Mouse (Mus musculus): ENCODE data around the gene Tmcc3.

Gene Tmcc3

GRCm38 (mm10) chr10:94551511-94551910 lies 239.8 kb downstream of the Tmcc3 start:
- Histone ChIP-seq H3K4me1 (replicated peaks; ENCODE audit: low read depth, low read length) (peaks cover 12% of the 10 kb centered on the region), H3K27me3 (ENCODE audit: insufficient read depth, low read length) (no peaks in the 10 kb centered on the region), H3K9me3 (ENCODE audit: low read length) (no peaks in the 10 kb centered on the region), H3K36me3 (ENCODE audit: insufficient read depth, low read length) (no peaks in the 10 kb centered on the region), H3K4me3 (replicated peaks; ENCODE audit: low read length) (no peak overlapping the region)
- no peak for TF ChIP-seq CTCF (conservative IDR thresholded peaks at IDR 0.05; ENCODE audit: low read length)
- TF ChIP-seq NANOG (IDR thresholded peaks at IDR 0.05; ENCODE audit: borderline replicate concordance, low read length), result no peak
- TF ChIP-seq POU5F1 (IDR thresholded peaks at IDR 0.05; ENCODE audit: borderline replicate concordance, low read length), result no peak

GRCm38 (mm10) chr10:94551924-94552523 lies 240.3 kb downstream of the Tmcc3 start:
- Histone ChIP-seq H3K4me1 (replicated peaks; ENCODE audit: low read depth, low read length) (peaks cover 12% of the 10 kb centered on the region), H3K27me3 (ENCODE audit: insufficient read depth, low read length) (no peaks in the 10 kb centered on the region), H3K9me3 (ENCODE audit: low read length) (no peaks in the 10 kb centered on the region), H3K36me3 (ENCODE audit: insufficient read depth, low read length) (no peaks in the 10 kb centered on the region), H3K4me3 (replicated peaks; ENCODE audit: low read length) (no peak overlapping the region)
- TF ChIP-seq CTCF (conservative IDR thresholded peaks at IDR 0.05; ENCODE audit: low read length) (no peak), NANOG (IDR thresholded peaks at IDR 0.05; ENCODE audit: borderline replicate concordance, low read length) (no peak), POU5F1 (IDR thresholded peaks at IDR 0.05; ENCODE audit: borderline replicate concordance, low read length) (no peak)

GRCm38 (mm10) chr10:94555394-94555793 lies 243.6 kb downstream of the Tmcc3 start:
- no peak for TF ChIP-seq CTCF (conservative IDR thresholded peaks at IDR 0.05; ENCODE audit: low read length)
- TF ChIP-seq NANOG (IDR thresholded peaks at IDR 0.05; ENCODE audit: borderline replicate concordance, low read length), result no peak
- no peak for TF ChIP-seq POU5F1 (IDR thresholded peaks at IDR 0.05; ENCODE audit: borderline replicate concordance, low read length)
- H3K9me3 ChIP-seq (ENCODE audit: low read length), result no peaks in the 10 kb centered on the region

GRCm38 (mm10) chr10:94557428-94558149 lies 245.8 kb downstream of the Tmcc3 start:
- H3K27me3 ChIP-seq (ENCODE audit: insufficient read depth, low read length), result no peaks in the 10 kb centered on the region
- H3K4me3 ChIP-seq (replicated peaks; ENCODE audit: low read length), result no peak overlapping the region
- TF ChIP-seq POU5F1 (IDR thresholded peaks at IDR 0.05; ENCODE audit: borderline replicate concordance, low read length) (no peak), CTCF (conservative IDR thresholded peaks at IDR 0.05; ENCODE audit: low read length) (no peak), NANOG (IDR thresholded peaks at IDR 0.05; ENCODE audit: borderline replicate concordance, low read length) (no peak)
- H3K36me3 ChIP-seq (ENCODE audit: insufficient read depth, low read length), result no peaks in the 10 kb centered on the region
- no peaks in the 10 kb centered on the region for H3K4me1 ChIP-seq (replicated peaks; ENCODE audit: low read depth, low read length)
- H3K9me3 ChIP-seq (ENCODE audit: low read length), result no peaks in the 10 kb centered on the region

More at GRCm38 (mm10) chr10:94555394-94555793, 243.6 kb downstream of the Tmcc3 start:
- Histone ChIP-seq H3K27me3 (ENCODE audit: insufficient read depth, low read length) (no peaks in the 10 kb centered on the region), H3K4me1 (replicated peaks; ENCODE audit: low read depth, low read length) (peaks cover 4% of the 10 kb centered on the region; the same call in 1 of the 2 replicates), H3K36me3 (ENCODE audit: insufficient read depth, low read length) (no peaks in the 10 kb centered on the region), H3K4me3 (replicated peaks; ENCODE audit: low read length) (no peak overlapping the region)

- no peaks in the 10 kb centered on the region for H3K27me3 ChIP-seq (ENCODE audit: insufficient read depth, low read length)
- H3K36me3 ChIP-seq (ENCODE audit: insufficient read depth, low read length), result no peaks in the 10 kb centered on the region
- no peaks in the 10 kb centered on the region for H3K9me3 ChIP-seq (ENCODE audit: low read length)
- no peaks in the 10 kb centered on the region for H3K4me1 ChIP-seq (replicated peaks; ENCODE audit: low read depth, low read length)
- H3K4me3 ChIP-seq (replicated peaks; ENCODE audit: low read length), result no peak overlapping the region
- TF ChIP-seq NANOG (IDR thresholded peaks at IDR 0.05; ENCODE audit: borderline replicate concordance, low read length), result no peak
- TF ChIP-seq CTCF (conservative IDR thresholded peaks at IDR 0.05; ENCODE audit: low read length), result no peak
- no peak for TF ChIP-seq POU5F1 (IDR thresholded peaks at IDR 0.05; ENCODE audit: borderline replicate concordance, low read length)
These were observed 247.1 kb downstream of the Tmcc3 start for GRCm38 (mm10) chr10:94558826-94559225.

GRCm38 (mm10) chr10:94561351-94561750 lies 249.6 kb downstream of the Tmcc3 start:
- no peaks in the 10 kb centered on the region for H3K36me3 ChIP-seq (ENCODE audit: insufficient read depth, low read length)
- H3K4me1 ChIP-seq (replicated peaks; ENCODE audit: low read depth, low read length), result no peaks in the 10 kb centered on the region
- TF ChIP-seq POU5F1 (IDR thresholded peaks at IDR 0.05; ENCODE audit: borderline replicate concordance, low read length), result no peak
- TF ChIP-seq CTCF (conservative IDR thresholded peaks at IDR 0.05; ENCODE audit: low read length), result no peak
- TF ChIP-seq NANOG (IDR thresholded peaks at IDR 0.05; ENCODE audit: borderline replicate concordance, low read length), result no peak
- no peaks in the 10 kb centered on the region for H3K27me3 ChIP-seq (ENCODE audit: insufficient read depth, low read length)
- H3K9me3 ChIP-seq (ENCODE audit: low read length), result no peaks in the 10 kb centered on the region
- H3K4me3 ChIP-seq (replicated peaks; ENCODE audit: low read length), result no peak overlapping the region

- no peaks in the 10 kb centered on the region for H3K36me3 ChIP-seq (ENCODE audit: insufficient read depth, low read length)
- peak; percentile 17; the same call in 1 of the 2 replicates for TF ChIP-seq CTCF (conservative IDR thresholded peaks at IDR 0.05; ENCODE audit: low read length)
- TF ChIP-seq POU5F1 (IDR thresholded peaks at IDR 0.05; ENCODE audit: borderline replicate concordance, low read length), result no peak
- H3K9me3 ChIP-seq (ENCODE audit: low read length), result no peaks in the 10 kb centered on the region
- H3K4me1 ChIP-seq (replicated peaks; ENCODE audit: low read depth, low read length), result no peaks in the 10 kb centered on the region
- no peaks in the 10 kb centered on the region for H3K27me3 ChIP-seq (ENCODE audit: insufficient read depth, low read length)
- H3K4me3 ChIP-seq (replicated peaks; ENCODE audit: low read length), result no peak overlapping the region
These were observed 250.4 kb downstream of the Tmcc3 start for GRCm38 (mm10) chr10:94562188-94562587.

GRCm38 (mm10) chr10:94562991-94563390 lies 251.2 kb downstream of the Tmcc3 start:
- Histone ChIP-seq H3K27me3 (ENCODE audit: insufficient read depth, low read length) (no peaks in the 10 kb centered on the region), H3K4me3 (replicated peaks; ENCODE audit: low read length) (no peak overlapping the region), H3K4me1 (replicated peaks; ENCODE audit: low read depth, low read length) (peaks cover 3% of the 10 kb centered on the region; the same call in 1 of the 2 replicates), H3K9me3 (ENCODE audit: low read length) (no peaks in the 10 kb centered on the region), H3K36me3 (ENCODE audit: insufficient read depth, low read length) (no peaks in the 10 kb centered on the region)
- TF ChIP-seq POU5F1 (IDR thresholded peaks at IDR 0.05; ENCODE audit: borderline replicate concordance, low read length), result no peak
- TF ChIP-seq NANOG (IDR thresholded peaks at IDR 0.05; ENCODE audit: borderline replicate concordance, low read length), result no peak
- no peak for TF ChIP-seq CTCF (conservative IDR thresholded peaks at IDR 0.05; ENCODE audit: low read length)
